Comparison of ENCODE assay signal across 16 mouse cellular contexts in the genomic region with DNA sequence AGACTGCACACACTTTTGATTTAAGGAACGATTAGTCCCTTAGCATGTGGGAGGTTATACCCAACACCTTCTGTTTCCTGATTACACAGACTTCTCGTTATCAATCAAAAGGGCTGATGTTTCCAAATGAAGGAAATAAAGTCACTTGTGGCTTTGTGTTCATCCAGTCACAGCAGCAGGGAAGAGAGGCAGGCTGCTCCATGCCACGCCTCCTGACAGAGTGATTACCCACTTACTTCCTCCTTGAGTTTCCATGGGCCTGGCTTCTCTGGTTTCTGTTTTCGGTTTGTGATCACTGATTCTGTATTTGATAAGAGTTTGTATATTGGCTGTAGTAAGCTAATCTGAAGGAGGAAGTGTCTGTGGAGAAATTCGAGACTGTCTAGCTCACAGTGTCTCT. TPM values are rescaled to one million over a fixed set of nuclear protein-coding genes. Genes with fewer than 3 reads are reported as not detected.
A peak's percentile ranks its signal among the peaks of the same experiment; 100 is the strongest.
DNase-seq lines count a peak whose midpoint lies in the region; ATAC-seq and TF ChIP-seq lines count a peak whose summit lies in the region.
"Had no signal": no experiment of that assay in that cellular context is flagged by ENCODE, and none has a peak within 500 bp of the region (broad histone marks: within the 10 kb centered on the region; RNA-seq: fewer than 3 reads in every experiment).

No protein-coding gene starts in this region.

- no peak for TF ChIP-seq CTCF in liver, adult 2 months (IDR thresholded peaks at IDR 0.05; ENCODE audit: low read depth, low read length)
- TF ChIP-seq CTCF in forebrain, postnatal 0 days (IDR thresholded peaks at IDR 0.05; ENCODE audit: low read depth) = no peak

- peaks cover 25% of the 10 kb centered on the region for H3K36me3 ChIP-seq in liver, adult 2 months (ENCODE audit: control insufficient read depth, insufficient read depth, low read length)
- H3K36me3 ChIP-seq in liver, embryonic 12.5 days = peaks cover 79% of the 10 kb centered on the region
- peaks cover 91% of the 10 kb centered on the region for H3K36me3 ChIP-seq in forebrain, postnatal 0 days (ENCODE audit: insufficient read depth)
- H3K36me3 ChIP-seq in hindbrain, embryonic 14.5 days (replicated peaks; ENCODE audit: control insufficient read depth, insufficient read depth) = peaks cover 99% of the 10 kb centered on the region

- no peak overlapping the region for H3K27ac ChIP-seq in liver, adult 2 months (replicated peaks; ENCODE audit: insufficient read depth, low read depth, low read length)
- H3K27ac ChIP-seq in liver, embryonic 12.5 days = no peak overlapping the region
- no peak overlapping the region for H3K27ac ChIP-seq in forebrain, postnatal 0 days (ENCODE audit: low read depth, low read length)
- H3K27ac ChIP-seq in hindbrain, embryonic 14.5 days = no peak overlapping the region
- H3K27ac ChIP-seq: embryonic facial prominence, embryonic 13.5 days had no signal

- ATAC-seq in liver, embryonic 12.5 days = no peak
- ATAC-seq in granulocyte monocyte progenitor cell, adult 5-6 weeks (replicated peaks; ENCODE audit: poor library complexity, severe bottlenecking) = peak; percentile 90
- ATAC-seq in monocyte, adult 5-6 weeks (replicated peaks; ENCODE audit: insufficient number of reproducible peaks, low FRiP score, low TSS enrichment, poor library complexity, severe bottlenecking) = peak; percentile 60
- no peak for ATAC-seq in forebrain, postnatal 0 days
- ATAC-seq in hindbrain, embryonic 14.5 days (ENCODE audit: low FRiP score) = no peak

- TF ChIP-seq POLR2A in liver, adult 2 months (IDR thresholded peaks at IDR 0.05; ENCODE audit: extremely low read depth, insufficient read depth, low read length) = no peak

- H3K4me3 ChIP-seq in liver, adult 2 months (ENCODE audit: insufficient read depth, low read depth, low read length) = no peak overlapping the region
- no peak overlapping the region for H3K4me3 ChIP-seq in liver, embryonic 12.5 days
- no peak overlapping the region for H3K4me3 ChIP-seq in forebrain, postnatal 0 days (ENCODE audit: low read depth, low read length)
- no peak overlapping the region for H3K4me3 ChIP-seq in hindbrain, embryonic 14.5 days (replicated peaks; ENCODE audit: low read length)
- H3K4me3 ChIP-seq: embryonic facial prominence, embryonic 13.5 days had no signal

- H3K4me2 ChIP-seq in liver, embryonic 12.5 days = no peak overlapping the region
- no peak overlapping the region for H3K4me2 ChIP-seq in forebrain, postnatal 0 days (ENCODE audit: low read depth)
- H3K4me2 ChIP-seq in hindbrain, embryonic 14.5 days (replicated peaks) = no peak overlapping the region
- H3K4me2 ChIP-seq: embryonic facial prominence, embryonic 13.5 days; lung, embryonic 14.5 days had no signal

- WGBS in liver, adult 2 months = 74% methylated on average over 5 of the region's 5 CpGs
- 34% methylated on average over 5 of the region's 5 CpGs for WGBS in liver, embryonic 12.5 days (ENCODE audit: insufficient replicate concordance)
- WGBS in forebrain, postnatal 0 days = 81% methylated on average over 5 of the region's 5 CpGs
- 94% methylated on average over 5 of the region's 5 CpGs for WGBS in hindbrain, embryonic 14.5 days

- no peak overlapping the region for H3K9ac ChIP-seq in liver, adult 2 months (ENCODE audit: low read depth, low read length)
- H3K9ac ChIP-seq in liver, embryonic 12.5 days = no peak overlapping the region
- H3K9ac ChIP-seq in forebrain, postnatal 0 days = no peak overlapping the region
- H3K9ac ChIP-seq in hindbrain, embryonic 14.5 days = no peak overlapping the region
- H3K9ac ChIP-seq: embryonic facial prominence, embryonic 13.5 days; lung, embryonic 14.5 days had no signal

- no peaks in the 10 kb centered on the region for H3K79me2 ChIP-seq in liver, adult 2 months (ENCODE audit: control insufficient read depth, insufficient read depth, low read length)

- no peaks in the 10 kb centered on the region for H3K4me1 ChIP-seq in liver, adult 2 months (ENCODE audit: control insufficient read depth, insufficient read depth, low read length)
- no peaks in the 10 kb centered on the region for H3K4me1 ChIP-seq in liver, embryonic 12.5 days
- H3K4me1 ChIP-seq in forebrain, postnatal 0 days (ENCODE audit: insufficient read depth) = no peaks in the 10 kb centered on the region
- H3K4me1 ChIP-seq in hindbrain, embryonic 14.5 days (replicated peaks; ENCODE audit: control insufficient read depth, insufficient read depth, low read length) = no peaks in the 10 kb centered on the region; the same call in 1 of the 2 replicates

- H3K9me3 ChIP-seq in liver, embryonic 12.5 days (replicated peaks) = no peaks in the 10 kb centered on the region
- no peaks in the 10 kb centered on the region for H3K9me3 ChIP-seq in forebrain, postnatal 0 days (ENCODE audit: low read length)
- H3K9me3 ChIP-seq in hindbrain, embryonic 14.5 days (ENCODE audit: control insufficient read depth, low read length) = no peaks in the 10 kb centered on the region
- H3K9me3 ChIP-seq: embryonic facial prominence, embryonic 13.5 days had no signal

- peak; percentile 33 for DNase-seq in liver, adult 2 months (ENCODE audit: extremely low read depth, low read depth, low spot score)
- DNase-seq in CD4-positive helper T cell, adult 2 months (ENCODE audit: low read depth, low spot score) = peak; percentile 79
- no peak for DNase-seq in layer of hippocampus, adult 8-10 months (ENCODE audit: low spot score in 2 of 2)
- DNase-seq in forebrain, postnatal 0 days = no peak
- DNase-seq in hindbrain, embryonic 14.5 days (ENCODE audit: low spot score) = no peak
- DNase-seq: cerebellum, adult 9-11 months; gastrocnemius, postnatal 36 days; heart, postnatal 10 days; kidney, adult 18-20 months; left cerebral cortex, postnatal 4 days; lung, embryonic 14.5 days; right cerebral cortex, postnatal 4 days had no signal

- no peaks in the 10 kb centered on the region for H3K27me3 ChIP-seq in liver, adult 2 months (ENCODE audit: control insufficient read depth, insufficient read depth, low read length)
- H3K27me3 ChIP-seq in liver, embryonic 12.5 days (replicated peaks) = no peaks in the 10 kb centered on the region
- H3K27me3 ChIP-seq in forebrain, postnatal 0 days (ENCODE audit: insufficient read depth, low read length) = no peaks in the 10 kb centered on the region
- H3K27me3 ChIP-seq in hindbrain, embryonic 14.5 days (ENCODE audit: control insufficient read depth, insufficient read depth, low read length) = no peaks in the 10 kb centered on the region
- H3K27me3 ChIP-seq: embryonic facial prominence, embryonic 13.5 days had no signal

RNA-seq across cellular contexts. Expression of a gene that starts 52.6 kb away (rescaled TPM):
- total RNA-seq in liver, adult 2 months (2014; rRNA removed) = 31.9 and 34.2 TPM in 2 replicates
- polyA plus RNA-seq in liver, adult 2 months (2012; rRNA removed) = 33.7 and 37.5 TPM in 2 replicates
- 22.8 and 24.5 TPM in 2 replicates for polyA plus RNA-seq in liver, embryonic 12.5 days (2016; fragmentation: Nextera tagmentation; extraction: Ambion mirVana)
- 51.8 and 65.2 TPM in 2 replicates for total RNA-seq in granulocyte monocyte progenitor cell, adult 5-6 weeks (2014; fragmentation: Nextera tagmentation)
- 20.3 and 22.9 TPM in 2 replicates for total RNA-seq in granulocyte monocyte progenitor cell, adult 5-6 weeks (2017)
- total RNA-seq in monocyte, adult 5-6 weeks (2017) = 17.2 to 25.0 TPM (median 18.9 TPM) in 3 replicates
- total RNA-seq in layer of hippocampus, adult 8-10 months (2022) = 10 to 100 TPM; 31.7 to 40.8 (median 37.7) TPM
- total RNA-seq in forebrain, postnatal 0 days (2014; rRNA removed) = 17.4 and 19.1 TPM in 2 replicates
- polyA plus RNA-seq in forebrain, postnatal 0 days (2015; fragmentation: Nextera tagmentation; extraction: Ambion mirVana) = 11.2 and 11.3 TPM in 2 replicates
- 14.1 and 16.6 TPM in 2 replicates for polyA plus RNA-seq in hindbrain, embryonic 14.5 days (2014; fragmentation: Nextera tagmentation; extraction: Ambion mirVana)

Comparison
In these comparisons a context has a peak if more than half of its experiments do, and no peak if none do; other contexts are left out.
1. DNase-seq: peak in liver, adult 2 months (single experiment) and CD4-positive helper T cell, adult 2 months (single experiment); none in layer of hippocampus, adult 8-10 months (0 of 2), forebrain, postnatal 0 days (single experiment) and hindbrain, embryonic 14.5 days (single experiment).
2. ATAC-seq: peak in granulocyte monocyte progenitor cell, adult 5-6 weeks (single experiment) and monocyte, adult 5-6 weeks (single experiment); none in liver, embryonic 12.5 days (single experiment), forebrain, postnatal 0 days (single experiment) and hindbrain, embryonic 14.5 days (single experiment).